Mouse (Mus musculus): ENCODE data around the gene Ceacam16.

GRCm38 (mm10) chr7:19855663-19856062 lies 5.4 kb downstream of the Ceacam16 start:
- TF ChIP-seq ZC3H11A (IDR thresholded peaks at IDR 0.05; ENCODE audit: borderline replicate concordance, low read depth, low read length): no peak
- no peak for TF ChIP-seq ZNF384 (IDR thresholded peaks at IDR 0.05; ENCODE audit: low read depth, low read length)

All from ES-E14 (cell line).